Mouse (Mus musculus) small intestine, adult 2 months (tissue): Measurements from ENCODE around the gene Slc17a9.

Source experiments
- CTCF ChIP-seq: fragments of 200-500 bp; IDR thresholded peaks from 2 replicates; pipeline ENCODE4 v1.5.1; 2012; ENCODE audit warnings: low read depth, mild to moderate bottlenecking, control low read depth, inconsistent platforms, low read length, moderate library complexity, mixed read lengths; ENCODE audit not compliant: insufficient replicate concordance, insufficient read length; ENCODE audit errors: extremely low read depth
- POLR2A ChIP-seq: fragments of 200-500 bp; IDR thresholded peaks from 2 replicates; pipeline ENCODE4 v1.6.1; 2012; ENCODE audit warnings: low read depth, mild to moderate bottlenecking, control low read depth, inconsistent platforms, low read length, moderate library complexity

DNA sequence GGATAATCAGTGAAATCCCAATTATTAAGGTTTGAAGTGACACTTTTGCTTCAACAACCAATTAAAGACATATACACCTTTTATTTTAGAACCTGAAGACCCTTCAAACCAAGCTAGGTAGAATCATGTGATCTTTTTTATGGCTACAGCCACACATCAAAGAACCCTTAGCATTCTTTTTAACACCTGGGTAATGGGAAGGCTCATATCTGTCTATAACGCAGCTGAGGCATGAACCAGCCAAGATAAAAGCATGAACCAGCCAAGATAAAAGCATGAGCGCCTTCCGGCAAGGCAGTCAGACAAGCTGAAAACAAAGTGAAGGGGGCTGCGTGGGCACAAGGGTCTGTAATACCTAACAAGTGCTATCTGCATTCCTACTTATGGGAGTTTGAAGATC is 41.0 kb upstream of the Slc17a9 start:
- no peak for TF ChIP-seq POLR2A
- no peak for TF ChIP-seq CTCF
